ENCODE assay signal across 13 mouse cellular contexts in genomic region chr7:70104486-70104885, GRCm38 (mm10).
DNase-seq lines count a peak whose midpoint lies in the region; ATAC-seq lines count a peak whose summit lies in the region.
"Had no signal": no experiment of that assay in that cellular context is flagged by ENCODE, and none has a peak within 500 bp of the region (broad histone marks: within the 10 kb centered on the region; RNA-seq: fewer than 3 reads in every experiment).

No protein-coding gene starts in this region.

- peak; percentile 68 for ATAC-seq in hindbrain, embryonic 11.5 days (ENCODE audit: low FRiP score)
- peak; percentile 69 for ATAC-seq in midbrain, embryonic 12.5 days (ENCODE audit: low FRiP score, low read depth)
- ATAC-seq in megakaryocyte progenitor cell, adult 5-6 weeks (replicated peaks; ENCODE audit: poor library complexity): no peak
- ATAC-seq: Patski had no signal

- peak overlapping the region; percentile 59 for H3K27ac ChIP-seq in hindbrain, embryonic 11.5 days (ENCODE audit: low read depth, low read length)
- peak overlapping the region; percentile 74 for H3K27ac ChIP-seq in midbrain, embryonic 12.5 days (replicated peaks)

- H3K27me3 ChIP-seq in hindbrain, embryonic 11.5 days (ENCODE audit: control insufficient read depth, insufficient read depth, low read length): 0 out of 2 replicates have a peak, but pooled peaks cover 2% of the 10 kb centered on the region
- H3K27me3 ChIP-seq in midbrain, embryonic 12.5 days: peaks cover 27% of the 10 kb centered on the region
- H3K27me3 ChIP-seq: Patski had no signal

- no peaks in the 10 kb centered on the region for H3K36me3 ChIP-seq in hindbrain, embryonic 11.5 days (ENCODE audit: control insufficient read depth, insufficient read depth, low read length)
- no peaks in the 10 kb centered on the region for H3K36me3 ChIP-seq in midbrain, embryonic 12.5 days

- no peaks in the 10 kb centered on the region for H3K4me1 ChIP-seq in hindbrain, embryonic 11.5 days (replicated peaks; ENCODE audit: control insufficient read depth, insufficient read depth, low read length)
- H3K4me1 ChIP-seq in midbrain, embryonic 12.5 days: peaks cover 27% of the 10 kb centered on the region

- H3K9ac ChIP-seq in hindbrain, embryonic 11.5 days (ENCODE audit: low read depth, low read length): no peak overlapping the region
- H3K9ac ChIP-seq in midbrain, embryonic 12.5 days (replicated peaks): no peak overlapping the region

- H3K4me2 ChIP-seq in hindbrain, embryonic 11.5 days (replicated peaks; ENCODE audit: low read depth, low read length): no peak overlapping the region
- H3K4me2 ChIP-seq in midbrain, embryonic 12.5 days (replicated peaks): 0 out of 2 replicates have a peak overlapping the region, but pooled peaks have one; percentile 11

- DNase-seq in A20 (ENCODE audit: low read depth, low spot score): peak; percentile 16
- DNase-seq in embryo, embryonic 11.5 days (ENCODE audit: low read depth, low spot score): peak; percentile 27
- DNase-seq in hindbrain, embryonic 11.5 days (ENCODE audit: low spot score): peak; percentile 51
- no peak for DNase-seq in gastrocnemius, postnatal 25 days
- no peak for DNase-seq in adrenal gland, postnatal 25 days
- no peak for DNase-seq in gastrocnemius, postnatal 10 days
- DNase-seq: adrenal gland, adult 8-10 months; cerebellum, adult 2 months; kidney, postnatal 10 days; thymus, adult 2 months had no signal

- 22% methylated on average over 8 of the region's 8 CpGs for WGBS in hindbrain, embryonic 11.5 days
- 14% methylated on average over 8 of the region's 8 CpGs for WGBS in midbrain, embryonic 12.5 days

- H3K9me3 ChIP-seq in hindbrain, embryonic 11.5 days (ENCODE audit: control insufficient read depth, low read length): no peaks in the 10 kb centered on the region
- no peaks in the 10 kb centered on the region for H3K9me3 ChIP-seq in midbrain, embryonic 12.5 days

- H3K4me3 ChIP-seq in hindbrain, embryonic 11.5 days (ENCODE audit: low read depth, low read length): no peak overlapping the region
- no peak overlapping the region for H3K4me3 ChIP-seq in midbrain, embryonic 12.5 days

Comparison
In these comparisons a context has a peak if more than half of its experiments do, and no peak if none do; other contexts are left out.
1. DNase-seq: peak in A20 (single experiment), embryo, embryonic 11.5 days (single experiment) and hindbrain, embryonic 11.5 days (single experiment); none in gastrocnemius, postnatal 25 days (single experiment), adrenal gland, postnatal 25 days (single experiment) and gastrocnemius, postnatal 10 days (single experiment).